Mouse (Mus musculus) liver, adult 2 months (tissue): ENCODE data around the gene Plppr3. TPM values are rescaled to one million over a fixed set of nuclear protein-coding genes. Genes with fewer than 3 reads are reported as not detected.

Experiments
- DNase-seq: peaks from one replicate; pipeline ENCODE4 v3.0.0-alpha.2; 2011; ENCODE audit warnings: low read depth, low spot score; ENCODE audit errors: extremely low read depth
- H3K27ac ChIP-seq: fragments of 200-500 bp; replicated peaks from 2 replicates; pipeline ENCODE4 v1.5.1; 2012; ENCODE audit warnings: low read depth, mild to moderate bottlenecking, control low read depth, inconsistent platforms, low read length; ENCODE audit not compliant: insufficient read depth
- H3K27me3 ChIP-seq: fragments of 200-500 bp; 2 replicates; pipeline ENCODE4 v1.6.1; 2012; ENCODE audit warnings: mild to moderate bottlenecking, moderate library complexity, low read length, inconsistent platforms; ENCODE audit not compliant: control insufficient read depth, insufficient read depth
- H3K36me3 ChIP-seq: fragments of 200-500 bp; 2 replicates; pipeline ENCODE4 v1.6.1; 2012; ENCODE audit warnings: low read length, inconsistent platforms; ENCODE audit not compliant: control insufficient read depth, insufficient read depth
- H3K4me1 ChIP-seq: fragments of 200-500 bp; 2 replicates; pipeline ENCODE4 v1.6.1; 2011; ENCODE audit warnings: low read length; ENCODE audit not compliant: control insufficient read depth, insufficient read depth
- H3K4me3 ChIP-seq: fragments of 200-500 bp; 2 replicates; pipeline ENCODE4 v1.5.1; 2011; ENCODE audit warnings: low read depth, mild to moderate bottlenecking, control low read depth, low read length, moderate library complexity; ENCODE audit not compliant: insufficient read depth
- H3K79me2 ChIP-seq: fragments of 200-500 bp; 2 replicates; pipeline ENCODE4 v1.6.1; 2012; ENCODE audit warnings: inconsistent platforms, mild to moderate bottlenecking, low read length, moderate library complexity; ENCODE audit not compliant: control insufficient read depth, insufficient read depth
- H3K9ac ChIP-seq: fragments of 200-500 bp; 2 replicates; pipeline ENCODE4 v1.6.1; 2012; ENCODE audit warnings: low read depth, mild to moderate bottlenecking, control low read depth, inconsistent platforms, low read length
- CTCF ChIP-seq: fragments of 200-500 bp; IDR thresholded peaks from 2 replicates; pipeline ENCODE4 v1.5.1; 2011; ENCODE audit warnings: low read depth, low read length, control low read depth
- POLR2A ChIP-seq: fragments of 200-500 bp; IDR thresholded peaks from 2 replicates; pipeline ENCODE4 v1.6.1; 2011; ENCODE audit warnings: low read length, control low read depth; ENCODE audit not compliant: insufficient read depth; ENCODE audit errors: extremely low read depth
- WGBS: fragments of 180-500 bp; shearing (Covaris S2); methylation state at CpG from one replicate; pipeline ENCODE4 v1.1.7; 2018; 5-methylcytosine and 5-hydroxymethylcytosine counted together
- polyA plus RNA-seq: library from polyadenylated mRNA; depleted of rRNA; stranded (reverse); fragments of >200 nt; gene quantifications from 2 replicates; pipeline ENCODE4 v1.2.3, GENCODE M21; 2012
- total RNA-seq: library from RNA; depleted of rRNA; stranded (reverse); fragments of >200 nt; gene quantifications from 2 replicates; pipeline ENCODE4 v1.2.3, GENCODE M21; 2014

Gene Plppr3
- total and polyA plus RNA-seq, 2 experiments = under 0.01 to 0.38 TPM

DNA sequence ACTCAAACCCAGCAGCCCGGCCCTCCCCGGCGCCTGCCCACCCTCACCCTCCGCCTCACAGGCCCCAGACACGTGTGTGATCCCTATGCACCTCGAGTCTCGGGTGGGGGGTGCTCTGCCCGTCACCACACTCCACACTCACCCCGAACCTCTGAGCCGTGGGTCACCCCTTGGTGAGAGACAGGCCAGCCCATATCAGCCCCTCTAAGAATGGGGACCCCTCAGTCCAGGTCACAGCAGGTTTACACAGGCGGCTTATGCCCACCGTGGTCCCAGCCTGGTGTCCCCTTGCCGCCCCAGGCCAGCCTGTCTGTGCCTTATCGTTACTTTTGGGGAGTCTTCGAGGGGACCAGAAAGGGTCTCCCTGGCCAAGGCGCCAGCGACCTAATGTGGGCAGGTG, 54.8 kb downstream of the Plppr3 start:
- 97% methylated on average over 17 of the region's 17 CpGs for WGBS
- no peak for DNase-seq

DNA sequence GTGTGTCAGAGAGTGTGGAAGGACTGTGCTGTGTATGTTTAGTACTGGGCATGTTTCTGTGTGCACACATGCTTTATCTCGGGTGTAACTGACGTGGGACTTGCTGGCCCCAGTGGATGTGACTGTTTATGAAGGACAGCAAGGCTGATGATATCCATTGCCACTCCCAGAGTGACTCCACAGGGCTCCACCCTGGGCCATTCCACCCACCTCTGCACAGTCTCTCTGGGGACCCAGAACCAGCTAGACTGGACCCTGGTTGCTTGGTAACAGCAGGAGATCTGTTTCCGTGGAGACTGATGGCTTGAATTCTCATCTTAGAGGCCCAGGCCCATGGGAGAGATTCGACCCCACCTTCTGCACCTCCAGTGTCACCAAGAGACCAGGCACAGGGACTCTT, 56.2 kb downstream of the Plppr3 start:
- DNase-seq = no peak
- 87% methylated on average over 4 of the region's 4 CpGs for WGBS
- H3K9ac ChIP-seq = no peak overlapping the region

More for the DNA sequence above, 54.8 kb downstream of the Plppr3 start:
- H3K27ac ChIP-seq = no peak overlapping the region
- H3K9ac ChIP-seq = no peak overlapping the region
- H3K27me3 ChIP-seq = no peaks in the 10 kb centered on the region
- no peak for TF ChIP-seq POLR2A
- no peak for TF ChIP-seq CTCF
- H3K4me1 ChIP-seq = peaks cover 6% of the 10 kb centered on the region
- H3K4me3 ChIP-seq = no peak overlapping the region
- no peaks in the 10 kb centered on the region for H3K36me3 ChIP-seq
- H3K79me2 ChIP-seq = no peaks in the 10 kb centered on the region

DNA sequence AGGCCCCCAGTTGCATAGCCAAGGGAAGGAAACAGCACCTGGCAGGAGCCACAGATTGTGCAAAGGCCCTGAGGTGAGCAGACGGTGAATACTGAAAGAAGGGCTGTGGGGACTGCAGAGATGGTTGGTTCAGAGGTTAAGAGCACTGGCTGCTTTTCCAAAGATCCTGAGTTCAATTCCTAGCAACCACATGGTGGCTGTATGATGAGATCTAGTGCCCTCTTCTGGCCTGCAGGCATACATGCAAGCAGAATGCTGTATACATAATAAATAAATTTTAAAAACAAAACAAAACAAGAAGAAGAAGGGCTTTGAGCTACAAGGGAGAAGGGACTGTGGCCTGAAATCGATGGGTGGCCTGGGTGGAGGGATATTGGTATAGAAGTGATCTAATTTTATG, 57.3 kb downstream of the Plppr3 start:
- no peaks in the 10 kb centered on the region for H3K36me3 ChIP-seq
- whole genome bisulfite sequencing = 69% methylated on average over 2 of the region's 2 CpGs
- TF ChIP-seq CTCF (no peak), POLR2A (no peak)
- DNase-seq = no peak
- no peaks in the 10 kb centered on the region for H3K79me2 ChIP-seq
- H3K4me3 ChIP-seq = no peak overlapping the region
- no peak overlapping the region for H3K27ac ChIP-seq
- no peaks in the 10 kb centered on the region for H3K27me3 ChIP-seq
- peaks cover 10% of the 10 kb centered on the region for H3K4me1 ChIP-seq
- H3K9ac ChIP-seq = no peak overlapping the region

More for the DNA sequence above, 56.2 kb downstream of the Plppr3 start:
- no peaks in the 10 kb centered on the region for H3K36me3 ChIP-seq
- H3K79me2 ChIP-seq = no peaks in the 10 kb centered on the region
- TF ChIP-seq CTCF (no peak), POLR2A (no peak)
- peaks cover 10% of the 10 kb centered on the region for H3K4me1 ChIP-seq
- no peak overlapping the region for H3K4me3 ChIP-seq
- no peak overlapping the region for H3K27ac ChIP-seq
- no peaks in the 10 kb centered on the region for H3K27me3 ChIP-seq

DNA sequence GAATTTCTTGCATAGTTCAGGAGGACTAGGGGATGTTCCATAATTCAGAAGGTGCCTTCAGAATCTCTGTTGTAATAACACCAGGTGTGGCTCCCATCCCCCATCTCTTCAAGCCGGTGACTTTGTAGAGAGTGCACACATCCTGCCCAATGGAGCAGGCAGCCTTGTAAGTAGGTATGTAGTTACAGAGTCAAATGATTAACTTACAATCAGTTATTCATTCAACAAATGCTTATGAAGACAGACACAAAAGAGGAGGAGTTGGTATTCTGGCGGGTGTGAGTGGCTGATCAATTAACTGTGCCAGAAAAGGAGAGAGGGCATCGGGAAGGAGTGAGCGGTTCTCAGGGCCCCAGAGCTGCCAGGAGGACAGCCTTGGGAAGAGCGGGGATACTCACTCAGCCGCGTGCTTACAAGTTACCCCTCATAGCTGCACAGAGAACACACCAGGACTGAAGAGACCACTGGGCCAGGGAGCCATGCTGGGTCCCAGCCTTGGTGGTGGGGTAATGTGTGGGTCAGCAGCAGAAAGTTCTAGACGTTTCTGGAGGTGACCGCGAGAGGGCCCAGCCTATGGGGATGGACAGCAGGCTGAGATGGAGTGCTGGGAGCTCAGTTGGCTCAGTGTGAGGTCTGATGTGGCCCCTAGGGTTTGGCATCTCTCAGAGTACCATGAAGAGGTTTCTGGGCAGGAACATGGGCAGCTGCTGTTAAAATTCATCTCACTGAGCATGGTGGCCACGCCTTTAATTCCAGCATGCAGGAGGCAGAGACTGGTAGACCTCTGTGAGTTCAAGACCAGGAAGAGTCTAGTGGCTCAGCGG, 58.6 kb downstream of the Plppr3 start:
- TF ChIP-seq POLR2A (no peak), CTCF (no peak)
- H3K79me2 ChIP-seq = no peaks in the 10 kb centered on the region
- H3K27ac ChIP-seq = no peak overlapping the region
- H3K4me1 ChIP-seq = peaks cover 10% of the 10 kb centered on the region
- H3K9ac ChIP-seq = no peak overlapping the region
- 53% methylated on average over 12 of the region's 12 CpGs for WGBS
- peak; percentile 85 for DNase-seq
- H3K27me3 ChIP-seq = no peaks in the 10 kb centered on the region
- no peaks in the 10 kb centered on the region for H3K36me3 ChIP-seq
- no peak overlapping the region for H3K4me3 ChIP-seq

DNA sequence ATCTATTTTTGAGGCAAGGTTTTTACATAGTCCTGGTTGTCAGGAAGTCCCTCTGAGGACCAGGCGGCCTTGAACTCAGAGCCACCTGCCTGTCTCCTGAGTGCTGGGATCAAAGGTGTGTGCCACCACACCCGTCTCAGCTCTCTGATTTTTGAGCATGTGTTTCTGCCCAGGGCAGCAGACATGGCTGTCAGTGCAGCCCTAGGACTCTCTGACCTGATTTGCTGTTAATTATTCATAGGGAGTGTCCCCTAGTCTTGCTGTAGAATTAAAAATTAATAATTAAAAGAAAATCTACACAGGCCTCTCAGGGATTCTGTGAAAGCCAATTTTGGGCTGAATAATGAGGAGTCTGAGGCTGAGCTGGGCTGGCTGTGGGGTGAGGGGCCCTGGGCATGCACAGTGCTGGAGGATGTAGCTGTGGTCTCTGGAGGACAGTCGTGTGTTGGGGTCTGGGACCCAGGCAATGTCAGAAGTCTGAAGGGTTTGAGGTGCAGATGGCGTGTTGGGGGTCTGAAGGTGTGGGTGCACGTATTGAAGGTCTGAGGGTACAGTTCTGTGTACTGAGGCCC, 60.1 kb downstream of the Plppr3 start:
- Histone ChIP-seq H3K36me3 (no peaks in the 10 kb centered on the region), H3K79me2 (no peaks in the 10 kb centered on the region), H3K27me3 (no peaks in the 10 kb centered on the region), H3K27ac (peak overlapping the region; percentile 17; the same call in 1 of the 2 replicates), H3K9ac (no peak overlapping the region), H3K4me3 (no peak overlapping the region), H3K4me1 (peaks cover 10% of the 10 kb centered on the region)
- TF ChIP-seq CTCF (no peak), POLR2A (no peak)
- peak; percentile 80 for DNase-seq
- WGBS = 57% methylated on average over 5 of the region's 5 CpGs
